Mouse (Mus musculus): Measurements from ENCODE around the gene Rpl5. TPM values are rescaled to one million over a fixed set of nuclear protein-coding genes. Genes with fewer than 3 reads are reported as not detected.
"Not testable (repeated sequence)": the region's sequence is repeated elsewhere in the genome, so short reads cannot be mapped to it uniquely, and the experiment has no call there.

Rpl5 gene
- polyA plus RNA-seq, 1 experiment from 2014 or later = 78.0 TPM

DNA sequence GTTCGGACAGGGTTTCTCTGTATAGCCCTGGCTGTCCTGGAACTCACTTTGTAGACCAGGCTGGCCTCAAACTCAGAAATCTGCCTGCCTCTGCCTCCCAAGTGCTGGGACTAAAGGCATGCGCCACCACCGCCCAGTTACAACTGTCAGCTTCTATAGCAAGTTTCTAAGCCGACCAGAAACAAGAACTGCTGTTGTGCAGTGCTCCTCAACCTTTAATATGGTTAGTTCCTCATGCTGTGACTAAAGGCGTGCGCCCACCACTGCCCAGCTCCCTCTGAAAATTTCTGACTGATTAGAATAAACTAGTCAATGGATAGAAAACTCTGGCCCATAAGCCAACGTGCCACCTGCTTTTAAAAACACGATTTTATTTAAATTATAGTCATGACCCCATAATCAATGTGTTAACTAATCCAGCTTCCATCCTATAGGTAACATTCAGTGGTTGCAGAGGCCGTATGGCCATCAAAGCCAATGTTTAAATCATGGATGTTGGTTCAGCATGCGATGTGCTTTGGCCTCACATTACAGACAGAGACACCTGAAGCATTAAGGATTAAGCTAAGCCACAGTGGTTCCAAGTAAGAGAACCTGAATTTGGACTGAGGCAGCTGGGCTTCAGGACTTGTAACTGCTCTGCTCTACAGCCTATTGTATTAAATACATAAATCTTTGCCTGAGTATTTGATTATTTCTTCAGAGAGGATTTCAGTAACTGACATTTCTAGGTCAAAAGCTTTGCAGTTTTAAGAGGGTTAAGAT, 36.5 kb downstream of the Rpl5 start:
- no peak overlapping the region for H3K27ac ChIP-seq
- H3K36me3 ChIP-seq = no peaks in the 10 kb centered on the region
- H3K4me3 ChIP-seq (replicated peaks) = no peak overlapping the region
- no peaks in the 10 kb centered on the region for H3K27me3 ChIP-seq (replicated peaks)
- H3K9me3 ChIP-seq = no peaks in the 10 kb centered on the region
- no peak overlapping the region for H3K9ac ChIP-seq
- no peaks in the 10 kb centered on the region for H3K4me1 ChIP-seq (replicated peaks)
- ATAC-seq = no peak
- 86% methylated on average over 10 of the region's 10 CpGs for WGBS
- H3K4me2 ChIP-seq (replicated peaks) = no peak overlapping the region

DNA sequence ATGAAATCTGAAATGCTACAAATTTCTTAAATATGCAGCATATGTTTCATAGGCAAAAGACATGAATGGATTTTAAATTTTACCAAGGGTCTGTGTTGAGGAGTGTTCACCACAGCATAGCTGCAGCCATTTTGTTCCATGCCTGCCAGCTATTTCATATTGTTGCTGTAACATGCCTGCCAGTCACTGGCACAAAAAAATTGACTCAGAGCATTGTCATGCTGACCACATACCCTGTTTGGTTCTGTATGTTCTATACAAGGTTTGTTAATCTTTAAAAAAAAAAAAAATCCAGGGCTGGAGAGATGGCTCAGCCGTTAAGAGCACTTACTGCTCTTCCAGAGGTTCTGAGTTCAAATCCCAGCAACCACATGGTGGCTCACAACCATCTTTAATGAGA, 38.2 kb downstream of the Rpl5 start:
- H3K27me3 ChIP-seq (replicated peaks); H3K36me3 ChIP-seq; H3K9ac ChIP-seq; H3K9me3 ChIP-seq; H3K27ac ChIP-seq; H3K4me1 ChIP-seq (replicated peaks); H3K4me3 ChIP-seq (replicated peaks); ATAC-seq; H3K4me2 ChIP-seq (replicated peaks): not testable (repeated sequence)
- 74% methylated on average over 1 of the region's 1 CpGs for WGBS

- WGBS = 87% methylated on average over 2 of the region's 2 CpGs
- no peak overlapping the region for H3K27ac ChIP-seq
- no peaks in the 10 kb centered on the region for H3K9me3 ChIP-seq
- no peak overlapping the region for H3K9ac ChIP-seq
- H3K4me3 ChIP-seq (replicated peaks) = no peak overlapping the region
- no peaks in the 10 kb centered on the region for H3K27me3 ChIP-seq (replicated peaks)
- ATAC-seq = no peak
- H3K36me3 ChIP-seq = no peaks in the 10 kb centered on the region
- no peak overlapping the region for H3K4me2 ChIP-seq (replicated peaks)
- H3K4me1 ChIP-seq (replicated peaks) = no peaks in the 10 kb centered on the region
These were observed 38.6 kb downstream of the Rpl5 start for GRCm38 (mm10) chr5:107938886-107939285.

- Histone ChIP-seq H3K36me3 (no peaks in the 10 kb centered on the region), H3K4me1 (replicated peaks) (no peaks in the 10 kb centered on the region), H3K4me3 (replicated peaks) (no peak overlapping the region), H3K9ac (no peak overlapping the region), H3K9me3 (no peaks in the 10 kb centered on the region), H3K27ac (no peak overlapping the region), H3K27me3 (replicated peaks) (no peaks in the 10 kb centered on the region), H3K4me2 (replicated peaks) (no peak overlapping the region)
- WGBS = 82% methylated on average over 3 of the region's 3 CpGs
- no peak for ATAC-seq
These were observed 39.4 kb downstream of the Rpl5 start for GRCm38 (mm10) chr5:107939701-107940100.

DNA sequence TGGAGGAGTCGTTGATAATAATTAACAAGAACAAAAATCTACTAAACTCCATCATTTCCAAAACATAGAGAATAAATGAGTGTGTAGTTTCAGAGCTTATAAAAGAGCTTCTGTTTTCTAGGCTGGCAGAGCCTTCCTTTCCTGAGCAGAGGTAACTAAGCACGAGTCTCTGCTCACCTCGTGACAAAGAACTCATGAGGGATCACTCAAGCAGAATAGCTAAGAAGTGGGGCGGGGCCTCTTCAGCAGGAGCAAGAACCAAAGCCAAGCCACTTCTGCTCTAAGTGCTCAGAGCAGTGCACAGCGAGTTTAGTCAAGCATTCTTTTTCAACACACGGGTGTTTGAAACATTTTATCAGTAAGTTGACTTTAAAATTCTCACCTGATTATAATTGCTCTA, 40.9 kb downstream of the Rpl5 start:
- H3K27me3 ChIP-seq (replicated peaks) = no peaks in the 10 kb centered on the region
- no peak overlapping the region for H3K4me2 ChIP-seq (replicated peaks)
- no peak for ATAC-seq
- no peak overlapping the region for H3K4me3 ChIP-seq (replicated peaks)
- H3K4me1 ChIP-seq (replicated peaks) = no peaks in the 10 kb centered on the region
- no peak overlapping the region for H3K27ac ChIP-seq
- H3K9ac ChIP-seq = no peak overlapping the region
- no peaks in the 10 kb centered on the region for H3K36me3 ChIP-seq
- 55% methylated on average over 6 of the region's 6 CpGs for WGBS
- H3K9me3 ChIP-seq = no peaks in the 10 kb centered on the region

- WGBS = 67% methylated on average over 1 of the region's 1 CpGs
These were observed 42.6 kb downstream of the Rpl5 start for GRCm38 (mm10) chr5:107942941-107943340.

GRCm38 (mm10) chr5:107943526-107943925, 43.2 kb downstream of the Rpl5 start:
- WGBS = 91% methylated on average over 6 of the region's 6 CpGs

More at GRCm38 (mm10) chr5:107942941-107943340, 42.6 kb downstream of the Rpl5 start:
- Histone ChIP-seq H3K4me3 (replicated peaks) (no peak overlapping the region), H3K4me1 (replicated peaks) (no peaks in the 10 kb centered on the region), H3K4me2 (replicated peaks) (no peak overlapping the region), H3K27ac (no peak overlapping the region), H3K27me3 (replicated peaks) (no peaks in the 10 kb centered on the region), H3K36me3 (no peaks in the 10 kb centered on the region), H3K9ac (no peak overlapping the region), H3K9me3 (no peaks in the 10 kb centered on the region)
- ATAC-seq = no peak

DNA sequence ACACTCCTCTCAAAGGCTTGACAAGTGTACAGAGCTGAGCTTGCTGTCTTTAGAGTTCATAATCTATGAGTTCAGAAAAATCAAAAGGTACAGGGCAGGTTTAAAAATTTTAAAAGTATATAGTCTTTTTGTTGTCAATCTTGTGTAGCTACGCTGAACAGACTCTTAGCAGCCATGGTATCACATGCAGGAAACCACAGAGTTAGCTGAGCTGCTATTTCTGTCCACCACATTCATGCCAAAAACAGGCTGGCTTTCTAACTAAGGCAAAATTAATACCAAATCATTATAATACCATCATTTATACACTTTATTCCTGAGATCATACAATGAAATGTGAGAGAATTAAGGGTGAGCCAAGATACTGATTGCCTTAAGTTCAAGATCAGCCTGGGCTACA, 46.2 kb downstream of the Rpl5 start:
- ATAC-seq = no peak
- H3K9ac ChIP-seq = no peak overlapping the region
- 98% methylated on average over 1 of the region's 1 CpGs for WGBS
- H3K4me2 ChIP-seq (replicated peaks) = no peak overlapping the region
- H3K27ac ChIP-seq = no peak overlapping the region
- no peaks in the 10 kb centered on the region for H3K4me1 ChIP-seq (replicated peaks)
- H3K9me3 ChIP-seq = no peaks in the 10 kb centered on the region
- H3K36me3 ChIP-seq = no peaks in the 10 kb centered on the region
- no peaks in the 10 kb centered on the region for H3K27me3 ChIP-seq (replicated peaks)
- H3K4me3 ChIP-seq (replicated peaks) = no peak overlapping the region

More at GRCm38 (mm10) chr5:107943526-107943925, 43.2 kb downstream of the Rpl5 start:
- no peak for ATAC-seq
- H3K4me2 ChIP-seq (replicated peaks) = no peak overlapping the region
- no peak overlapping the region for H3K9ac ChIP-seq
- no peak overlapping the region for H3K27ac ChIP-seq
- H3K27me3 ChIP-seq (replicated peaks) = no peaks in the 10 kb centered on the region
- H3K4me3 ChIP-seq (replicated peaks) = no peak overlapping the region
- no peaks in the 10 kb centered on the region for H3K4me1 ChIP-seq (replicated peaks)
- H3K9me3 ChIP-seq = no peaks in the 10 kb centered on the region
- H3K36me3 ChIP-seq = no peaks in the 10 kb centered on the region

GRCm38 (mm10) chr5:107947548-107947947, 47.2 kb downstream of the Rpl5 start:
- 55% methylated on average over 2 of the region's 2 CpGs for WGBS
- Histone ChIP-seq H3K36me3 (no peaks in the 10 kb centered on the region), H3K4me3 (replicated peaks) (no peak overlapping the region), H3K4me2 (replicated peaks) (no peak overlapping the region), H3K27ac (no peak overlapping the region), H3K9me3 (no peaks in the 10 kb centered on the region), H3K4me1 (replicated peaks) (no peaks in the 10 kb centered on the region), H3K9ac (no peak overlapping the region), H3K27me3 (replicated peaks) (no peaks in the 10 kb centered on the region)
- ATAC-seq = no peak

DNA sequence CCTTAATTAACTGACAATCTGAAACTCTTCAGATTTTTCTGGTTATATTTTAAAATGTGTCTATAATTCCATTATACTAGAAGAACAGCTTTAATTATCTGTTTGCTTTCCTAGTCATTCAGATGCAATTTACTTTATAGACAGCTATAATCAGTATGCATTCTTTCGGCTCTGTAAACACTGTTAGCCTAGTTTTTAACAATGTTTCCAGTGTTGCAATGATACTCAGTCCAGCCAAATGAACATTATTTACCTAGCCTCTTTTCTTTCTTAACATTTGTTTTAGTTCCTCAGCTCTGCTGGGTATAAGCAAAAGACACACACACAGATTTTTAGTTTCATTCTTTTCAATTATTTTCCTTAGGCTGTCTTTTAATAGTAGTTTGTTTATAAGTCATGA, 48.6 kb downstream of the Rpl5 start:
- H3K4me3 ChIP-seq (replicated peaks) = no peak overlapping the region
- 66% methylated on average over 1 of the region's 1 CpGs for WGBS
- no peak for ATAC-seq

DNA sequence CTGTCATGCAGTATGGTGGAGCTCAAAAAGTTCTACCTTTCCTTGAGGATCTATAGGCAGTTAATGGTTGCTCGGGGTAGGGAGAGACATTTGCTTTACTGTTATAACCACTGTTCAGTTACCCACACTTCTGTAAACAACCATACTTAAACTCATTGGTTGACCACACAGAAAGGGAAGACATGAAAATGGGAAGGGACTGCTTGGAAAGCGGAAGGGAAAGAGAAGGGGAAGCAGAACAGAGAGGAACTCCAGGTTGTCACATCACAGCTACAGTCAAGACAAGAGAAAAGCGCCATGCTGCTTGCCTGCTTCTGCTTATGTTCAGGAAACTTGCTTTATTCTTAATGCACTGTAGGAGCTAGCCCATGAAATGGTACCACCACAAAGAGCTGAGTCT, 49.3 kb downstream of the Rpl5 start:
- 74% methylated on average over 3 of the region's 3 CpGs for WGBS
- Histone ChIP-seq H3K4me1 (replicated peaks) (no peaks in the 10 kb centered on the region), H3K27me3 (replicated peaks) (no peaks in the 10 kb centered on the region), H3K4me2 (replicated peaks) (no peak overlapping the region), H3K4me3 (replicated peaks) (no peak overlapping the region), H3K9me3 (no peaks in the 10 kb centered on the region), H3K27ac (no peak overlapping the region), H3K9ac (no peak overlapping the region), H3K36me3 (no peaks in the 10 kb centered on the region)
- no peak for ATAC-seq

More for the DNA sequence above, 48.6 kb downstream of the Rpl5 start:
- H3K4me2 ChIP-seq (replicated peaks) = no peak overlapping the region
- no peaks in the 10 kb centered on the region for H3K27me3 ChIP-seq (replicated peaks)
- H3K9ac ChIP-seq = no peak overlapping the region
- no peaks in the 10 kb centered on the region for H3K9me3 ChIP-seq
- no peak overlapping the region for H3K27ac ChIP-seq
- H3K4me1 ChIP-seq (replicated peaks) = no peaks in the 10 kb centered on the region
- H3K36me3 ChIP-seq = no peaks in the 10 kb centered on the region

DNA sequence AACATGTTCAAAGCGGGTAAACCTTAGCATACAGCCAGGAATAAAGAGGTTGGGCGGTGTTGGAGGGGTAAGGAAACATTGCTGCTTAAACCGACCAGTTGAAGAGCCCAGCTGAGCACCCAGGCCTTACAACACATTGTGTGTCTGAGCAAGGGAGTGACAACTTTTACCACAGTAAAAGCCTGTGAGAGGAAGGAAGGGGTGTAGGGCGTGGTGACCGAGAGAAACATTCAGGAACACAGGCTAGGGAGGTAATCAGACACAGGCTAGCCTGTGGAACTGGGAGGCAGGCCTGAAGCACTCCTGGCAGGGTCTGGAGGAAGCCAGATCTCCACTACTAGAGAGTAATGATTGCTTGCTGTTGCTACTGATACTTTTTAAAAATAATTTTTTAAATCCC, 50.3 kb downstream of the Rpl5 start:
- Histone ChIP-seq H3K4me1 (replicated peaks) (no peaks in the 10 kb centered on the region), H3K9ac (no peak overlapping the region), H3K4me2 (replicated peaks) (no peak overlapping the region), H3K27ac (no peak overlapping the region), H3K36me3 (no peaks in the 10 kb centered on the region), H3K27me3 (replicated peaks) (no peaks in the 10 kb centered on the region), H3K9me3 (no peaks in the 10 kb centered on the region), H3K4me3 (replicated peaks) (no peak overlapping the region)
- WGBS = 80% methylated on average over 5 of the region's 5 CpGs
- no peak for ATAC-seq

All from intestine, embryonic 15.5 days (tissue).